Mouse (Mus musculus): ENCODE measurements at regions not wholly inside any gene's neighbourhood (a gene's known extent, or its start where the extent isn't known, plus 50 kb on each side); places are given as distances from the start of the nearest gene placed in this dataset.
"Not testable (repeated sequence)": the region's sequence is repeated elsewhere in the genome, so short reads cannot be mapped to it uniquely, and the experiment has no call there.

DNA sequence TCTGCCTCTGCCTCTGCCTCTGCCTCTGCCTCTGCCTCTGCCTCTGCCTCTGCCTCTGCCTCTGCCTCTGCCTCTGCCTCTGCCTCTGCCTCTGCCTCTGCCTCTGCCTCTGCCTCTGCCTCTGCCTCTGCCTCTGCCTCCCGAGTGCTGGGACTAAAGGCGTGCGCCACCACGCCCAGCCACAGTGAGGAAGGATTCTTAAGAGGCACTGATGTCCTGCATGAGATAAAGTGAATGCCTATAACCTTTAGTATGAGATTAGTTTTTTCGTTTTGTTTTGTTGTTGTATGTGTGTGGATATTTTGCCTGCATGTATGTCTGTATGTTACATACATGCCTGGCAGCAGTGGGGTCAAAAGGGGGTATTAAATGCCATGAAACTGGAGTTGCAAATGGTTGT lies 63.2 kb downstream of the Hlx start:
- DNase-seq, result not testable (repeated sequence)

- no peak for DNase-seq
Observed at GRCm38 (mm10) chr1:184668428-184668827, 64.0 kb downstream of the Hlx start.

- no peak for DNase-seq
Observed at GRCm38 (mm10) chr1:184668022-184668421, 64.4 kb downstream of the Hlx start.

DNA sequence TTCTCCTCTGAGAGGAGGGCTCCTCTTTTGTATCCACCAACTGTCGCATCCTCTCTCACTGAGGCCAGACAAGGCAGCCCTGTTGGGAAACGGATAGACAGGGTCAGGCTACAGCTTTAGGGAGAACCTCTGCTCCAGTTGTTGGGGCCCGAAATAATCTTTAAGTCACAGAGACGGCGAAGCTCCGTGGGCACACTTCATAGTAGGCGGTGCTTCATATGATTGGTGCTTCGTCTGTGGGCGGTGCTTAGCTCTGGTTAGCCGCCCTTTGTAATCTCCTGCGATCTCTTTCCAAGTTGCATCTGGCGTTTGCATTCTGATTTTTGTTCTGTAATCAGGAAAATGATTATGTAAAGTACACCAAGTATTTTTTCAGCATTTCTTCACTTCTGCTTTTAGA lies 67.2 kb downstream of the Hlx start:
- no peak for DNase-seq

- DNase-seq, result no peak
Observed at GRCm38 (mm10) chr1:184664098-184664375, 68.4 kb downstream of the Hlx start.

GRCm38 (mm10) chr1:184663300-184664097 lies 68.9 kb downstream of the Hlx start:
- no peak for DNase-seq

DNA sequence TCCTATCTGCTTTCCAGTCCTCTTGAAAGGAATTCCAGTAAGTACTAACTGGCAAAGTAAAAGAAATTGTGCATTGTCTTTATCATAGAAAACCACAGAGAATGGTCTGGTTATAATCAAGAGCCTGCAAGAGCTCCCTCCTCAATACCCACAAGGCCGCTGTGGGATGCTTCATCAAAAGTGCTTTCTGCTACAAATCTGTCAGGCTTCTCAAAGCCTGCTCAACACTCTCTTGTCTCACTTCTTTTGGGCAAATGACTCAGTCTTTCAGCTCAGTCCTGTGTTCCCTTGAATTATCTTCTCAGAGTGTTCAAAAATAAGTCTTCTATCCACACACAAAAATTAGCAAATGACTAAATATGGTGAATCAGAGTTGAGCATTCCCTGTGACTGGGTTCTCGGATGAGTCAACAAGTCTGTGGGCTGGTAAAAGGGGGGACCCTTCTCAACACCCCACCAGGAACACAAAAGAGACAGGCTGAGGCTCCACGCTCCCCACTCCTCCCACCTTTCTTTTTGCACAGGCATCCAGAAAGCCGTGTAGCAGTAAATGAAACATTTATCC lies 81.8 kb downstream of the Hlx start:
- DNase-seq, result no peak

GRCm38 (mm10) chr1:184647920-184648540 lies 84.4 kb downstream of the Hlx start:
- DNase-seq, result no peak

- no peak for DNase-seq
Observed at GRCm38 (mm10) chr1:184644767-184645598, 87.4 kb downstream of the Hlx start.

DNA sequence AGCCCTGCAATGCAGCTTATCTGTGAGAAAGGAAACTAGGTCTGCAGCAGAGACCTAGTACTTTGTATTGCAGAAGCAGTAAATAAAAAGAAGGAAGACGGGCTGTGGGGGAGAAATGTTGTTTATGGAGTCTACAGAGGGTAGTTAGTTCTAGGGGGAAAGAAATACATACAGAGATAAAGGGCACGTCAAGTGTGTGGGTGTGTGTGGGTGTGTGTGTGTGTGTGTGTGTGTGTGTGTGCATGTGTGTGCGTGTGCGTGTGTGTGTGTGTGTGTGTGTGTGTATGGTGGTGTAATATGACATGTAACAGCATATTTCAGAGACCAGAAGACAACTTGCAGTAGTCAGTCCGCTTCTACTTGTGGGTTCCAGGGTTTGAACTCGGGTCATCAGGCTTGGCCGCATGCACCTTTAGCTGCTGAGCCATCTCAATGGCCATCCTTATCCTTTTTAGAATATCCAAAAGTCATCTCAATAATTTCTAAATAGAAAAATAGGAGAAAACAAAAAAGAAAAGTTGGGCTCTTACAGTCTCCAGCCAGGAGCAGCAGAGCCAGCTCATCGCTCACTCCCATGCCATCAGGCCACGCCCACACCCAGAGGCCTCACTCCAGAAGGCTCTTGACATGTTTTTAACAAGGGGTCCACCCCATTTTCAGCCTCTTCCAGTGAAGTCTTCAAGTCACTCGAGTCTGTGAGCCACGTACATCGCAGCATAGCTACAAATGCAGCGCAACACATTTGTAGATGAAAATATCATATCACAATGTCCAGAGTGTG lies 101.5 kb downstream of the Hlx start:
- DNase-seq, result no peak

GRCm38 (mm10) chr1:184629194-184629593 lies 103.2 kb downstream of the Hlx start:
- DNase-seq, result no peak

DNA sequence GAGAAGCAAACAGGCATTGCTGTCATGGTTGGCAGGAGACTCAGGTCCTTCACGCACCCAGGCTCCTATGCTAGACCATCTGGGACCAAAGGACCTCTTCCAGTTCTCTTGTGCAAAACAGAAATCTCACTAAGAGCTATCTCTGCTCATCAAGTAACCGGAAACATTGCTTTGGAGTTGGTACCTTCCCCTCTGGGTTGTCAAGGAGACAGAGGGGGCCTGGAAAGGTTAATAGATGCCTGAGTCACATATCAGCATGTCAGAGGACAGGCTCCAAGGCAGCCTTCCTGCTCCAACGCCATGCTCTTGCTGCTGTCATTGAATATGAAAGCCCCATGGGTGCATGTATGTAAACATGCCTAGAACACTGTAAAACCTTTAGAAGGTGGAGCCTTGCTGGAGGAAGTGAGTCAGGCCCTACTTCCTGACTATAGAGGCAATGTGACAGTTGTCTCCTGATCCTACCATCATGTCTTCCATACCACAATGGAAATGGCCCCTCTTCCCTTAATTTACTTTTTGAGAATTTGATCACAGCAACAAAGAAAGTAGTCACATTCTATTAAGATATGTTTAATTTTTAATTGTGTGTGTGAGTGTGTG lies 103.8 kb downstream of the Hlx start:
- no peak for DNase-seq

DNA sequence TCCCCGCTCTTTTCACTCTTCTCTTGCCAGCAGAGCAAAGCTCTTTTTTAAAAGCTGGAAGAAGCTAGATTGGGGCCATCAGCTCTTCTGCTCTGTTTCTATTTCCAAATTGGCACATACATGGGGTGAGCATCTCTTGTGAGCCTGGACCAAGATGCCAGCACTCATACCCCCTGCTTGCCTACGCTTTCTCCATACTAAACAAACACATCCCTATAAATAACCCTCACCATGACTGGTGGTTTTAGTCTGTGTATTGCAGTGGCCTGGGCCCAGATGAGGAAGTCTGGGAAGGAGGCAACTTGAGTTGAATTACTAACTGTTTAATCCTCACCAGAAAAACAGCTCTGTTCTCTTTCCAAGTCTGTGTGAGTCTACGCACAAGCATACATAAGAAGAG lies 110.0 kb downstream of the Hlx start:
- no peak for DNase-seq

DNA sequence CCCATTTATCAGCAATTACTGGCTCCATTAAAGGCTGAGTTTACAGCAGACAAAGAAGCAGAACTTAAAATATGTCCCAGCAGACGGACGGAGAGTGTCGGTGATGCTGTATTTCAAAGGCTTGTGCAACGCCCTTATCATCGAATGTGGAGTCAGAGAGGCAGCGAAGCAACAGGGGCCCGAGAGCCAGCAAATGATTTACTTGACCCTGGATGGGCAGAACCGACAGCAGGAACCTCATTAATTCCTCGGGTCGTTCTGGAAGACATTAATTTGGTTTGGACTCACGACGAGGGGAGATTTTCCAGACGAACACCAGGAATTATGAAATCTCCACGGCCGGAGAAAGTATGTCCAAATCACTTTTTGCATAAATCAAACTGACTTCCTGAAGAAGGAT lies 110.5 kb downstream of the Hlx start:
- no peak for DNase-seq

DNA sequence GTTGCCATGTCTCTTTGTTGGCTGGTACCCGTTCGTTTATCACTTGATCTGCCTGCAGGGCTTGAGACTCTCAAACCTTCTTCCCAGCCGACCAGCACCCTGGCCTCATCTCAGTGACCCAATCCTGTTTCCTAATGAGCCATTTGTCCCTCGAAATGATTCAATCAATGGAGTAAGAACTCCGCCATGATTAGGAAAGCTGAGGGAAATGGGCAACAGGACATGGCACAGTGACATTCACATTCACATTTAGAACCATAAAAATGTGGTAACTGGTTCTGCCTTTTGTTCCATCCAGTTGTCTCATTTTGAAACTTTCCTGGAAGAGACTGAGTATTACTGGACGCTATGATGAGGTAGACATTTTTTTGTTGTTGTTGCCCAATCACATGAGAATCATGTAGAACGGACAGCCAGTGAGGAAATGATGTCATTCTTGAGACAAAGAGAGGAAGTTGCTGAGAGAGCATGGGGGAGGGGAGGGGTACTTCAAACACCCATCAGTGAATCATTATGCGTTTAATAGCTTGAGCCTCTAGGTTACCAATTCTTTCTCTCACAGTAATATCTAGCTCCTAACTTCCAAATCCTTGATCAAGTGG lies 114.5 kb downstream of the Hlx start:
- no peak for DNase-seq

- no peak for DNase-seq
Observed at GRCm38 (mm10) chr1:184615991-184616390, 116.4 kb downstream of the Hlx start.

- DNase-seq, result no peak
Observed at GRCm38 (mm10) chr1:184614699-184615415, 117.6 kb downstream of the Hlx start.

- DNase-seq, result no peak
Observed at GRCm38 (mm10) chr1:184612880-184613279, 119.5 kb downstream of the Hlx start.

- no peak for DNase-seq
Observed at GRCm38 (mm10) chr1:184608938-184609337, 123.5 kb downstream of the Hlx start.

GRCm38 (mm10) chr1:184608338-184608737 lies 124.1 kb downstream of the Hlx start:
- no peak for DNase-seq

GRCm38 (mm10) chr1:184606541-184606940 lies 125.9 kb downstream of the Hlx start:
- no peak for DNase-seq

Measured in cerebellum, adult 9-11 months (tissue).